Mouse (Mus musculus): ENCODE results near the gene Il2rb. TPM values are rescaled to one million over a fixed set of nuclear protein-coding genes. Genes with fewer than 3 reads are reported as not detected.

Il2rb gene
- total RNA-seq, 2 experiments from 2014 or later: 0.11 TPM; not detected in 1

DNA sequence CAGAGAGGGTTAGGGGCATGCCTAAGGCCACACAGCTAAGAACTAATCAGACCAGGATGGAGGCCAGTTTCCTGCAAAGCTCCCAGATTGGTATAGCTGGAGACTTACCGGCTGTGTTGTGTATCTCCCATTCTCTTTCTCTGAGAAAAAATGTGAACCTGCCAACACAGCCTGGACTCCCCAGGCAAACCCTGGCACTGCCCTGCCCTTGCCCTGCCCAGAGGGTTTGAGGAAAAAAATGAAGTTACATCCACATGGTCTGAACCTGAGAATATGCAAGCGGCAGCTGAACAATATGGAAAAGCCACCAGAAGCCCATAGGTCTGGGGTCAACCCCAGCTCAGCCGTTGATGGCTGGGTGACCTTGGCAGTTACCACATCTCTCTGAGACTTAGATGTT lies 5.8 kb downstream of the Il2rb start:
- intact Hi-C loops (cut with DNase I): no loop called here
- DNase-seq (ENCODE audit: low spot score in 2 of 2): no peak

DNA sequence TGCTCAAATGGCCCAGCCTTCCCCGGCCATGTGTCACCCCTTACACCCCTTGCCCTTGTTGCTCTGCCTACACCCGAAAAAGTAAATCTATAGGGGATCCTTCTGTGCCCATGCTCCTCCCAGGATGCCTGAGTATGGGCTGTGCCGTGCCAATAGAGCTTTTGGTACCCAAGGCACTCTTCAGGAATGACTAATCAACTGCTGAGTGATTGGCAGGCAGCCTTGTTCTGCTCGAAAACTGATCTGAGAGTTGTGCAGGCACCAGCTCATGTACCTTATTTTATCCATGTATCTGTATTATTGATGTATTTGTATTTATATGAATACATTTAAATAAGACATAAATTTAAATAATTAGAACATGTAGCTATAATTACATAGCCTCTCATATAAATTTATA lies 8.0 kb downstream of the Il2rb start:
- no peak for DNase-seq (ENCODE audit: low spot score in 2 of 2)
- intact Hi-C loops (cut with DNase I): no loop called here

DNA sequence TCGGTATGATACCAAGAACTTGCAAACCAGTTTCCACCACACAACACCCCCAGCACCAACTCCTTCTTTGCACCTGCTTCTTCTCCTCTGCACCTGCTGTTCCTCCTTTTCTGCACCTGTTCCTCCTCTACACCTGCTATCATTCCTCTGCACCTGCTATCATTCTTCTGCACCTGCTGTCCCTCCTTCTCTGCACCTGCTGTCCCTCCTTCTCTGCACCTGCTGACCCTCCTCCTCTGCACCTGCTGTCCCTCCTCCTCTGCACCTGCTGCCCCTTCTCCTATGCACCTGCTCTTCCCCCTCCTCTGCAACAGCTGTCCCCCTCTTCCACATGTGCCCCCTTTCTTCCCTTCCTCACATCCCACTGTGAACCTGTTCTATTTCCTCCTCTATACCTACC lies 8.5 kb downstream of the Il2rb start:
- intact Hi-C loops (cut with DNase I): no loop called here

DNA sequence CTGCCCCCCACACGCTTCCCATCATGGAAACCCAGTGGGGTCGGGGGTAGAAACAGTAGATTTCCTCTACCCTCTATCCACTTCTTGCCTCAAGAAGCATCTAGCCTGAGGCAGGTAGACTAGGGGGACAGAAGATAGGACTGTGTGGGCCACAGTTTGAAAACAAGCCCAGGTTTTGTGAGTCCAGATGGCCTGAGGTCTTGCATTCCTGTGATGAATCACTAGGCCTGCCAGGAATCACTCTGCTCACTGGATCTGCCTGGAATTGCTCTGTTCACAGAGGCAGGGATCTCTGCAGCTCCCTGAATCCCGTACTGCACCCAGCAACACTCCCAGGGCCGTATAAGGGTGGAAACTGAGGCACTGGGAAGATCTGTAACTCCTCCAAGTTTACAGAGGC lies 11.8 kb downstream of the Il2rb start:
- no peak for DNase-seq (ENCODE audit: low spot score in 2 of 2)
- intact Hi-C loops (cut with DNase I): no loop called here

More for the DNA sequence above, 8.5 kb downstream of the Il2rb start:
- DNase-seq (ENCODE audit: low spot score in 2 of 2): no peak

DNA sequence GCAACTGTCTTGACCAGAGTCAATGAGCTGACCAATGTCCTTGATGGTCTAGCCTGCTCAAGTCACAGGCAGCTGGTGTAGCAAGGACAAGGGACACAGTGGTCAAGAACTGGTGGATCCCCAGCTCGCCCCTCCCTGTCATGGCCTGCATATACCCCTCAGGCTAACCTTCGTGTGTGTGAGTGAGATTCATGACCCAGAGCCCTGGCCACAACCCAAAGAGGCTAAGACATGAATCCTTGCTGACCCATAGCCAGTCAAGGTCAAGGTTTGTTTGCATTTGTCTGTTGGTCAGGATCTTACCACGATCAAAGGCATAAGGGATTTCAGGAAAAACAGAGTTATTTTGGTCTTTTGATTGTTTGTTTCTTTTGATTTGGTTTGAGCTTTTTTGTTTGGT lies 12.6 kb downstream of the Il2rb start:
- intact Hi-C loops (cut with DNase I): no loop called here
- DNase-seq (ENCODE audit: low spot score in 2 of 2): no peak

DNA sequence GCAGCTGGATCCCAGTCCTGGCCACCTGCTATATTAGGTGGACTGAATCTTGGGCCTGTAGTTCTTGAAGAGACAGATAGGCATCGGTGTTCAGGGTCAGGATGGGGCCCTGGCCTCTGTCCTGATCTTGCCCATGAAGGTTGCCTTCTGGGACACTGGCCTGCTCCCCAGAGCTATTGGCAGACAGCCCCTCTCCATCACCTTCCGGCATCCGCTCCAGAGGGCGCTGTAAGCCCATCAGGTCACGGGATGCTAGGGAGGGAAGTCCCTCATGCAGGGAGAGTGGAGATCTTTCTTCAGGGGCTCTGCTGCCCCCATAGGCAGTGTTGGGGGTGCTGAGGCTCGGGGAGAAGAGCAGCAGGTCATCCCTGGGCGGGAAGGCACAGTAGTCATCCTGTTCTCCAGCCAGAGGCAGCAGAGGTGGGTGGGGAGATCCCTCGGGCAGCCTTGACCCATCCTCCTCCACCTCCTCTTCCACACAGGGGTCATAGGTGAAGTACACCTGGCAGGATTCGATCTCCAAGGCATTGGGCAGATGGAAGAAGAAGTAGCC lies 13.5 kb downstream of the Il2rb start:
- intact Hi-C loops (cut with DNase I): no loop called here

DNA sequence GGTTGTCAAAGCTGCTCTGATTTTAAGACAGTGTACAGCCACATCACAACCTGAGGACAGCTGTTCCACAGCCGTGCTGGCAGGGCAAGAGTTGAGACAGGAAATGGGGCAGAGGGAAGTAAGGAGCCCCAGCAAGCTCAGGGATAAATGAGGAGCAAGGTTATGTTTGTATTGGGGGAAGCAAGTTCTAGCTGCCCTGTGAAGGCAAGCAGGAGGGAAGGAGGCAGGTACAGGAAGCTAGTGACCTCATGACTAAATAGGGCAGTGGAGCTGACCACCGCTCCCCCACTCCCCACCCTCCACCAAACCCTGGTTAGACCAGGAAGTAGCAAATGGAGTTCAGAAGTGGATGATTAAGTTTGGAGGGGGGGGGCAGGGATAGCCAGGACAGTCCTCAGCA lies 14.1 kb downstream of the Il2rb start:
- intact Hi-C loops (cut with DNase I): no loop called here

More for the DNA sequence above, 13.5 kb downstream of the Il2rb start:
- DNase-seq (ENCODE audit: low spot score in 2 of 2): no peak

DNA sequence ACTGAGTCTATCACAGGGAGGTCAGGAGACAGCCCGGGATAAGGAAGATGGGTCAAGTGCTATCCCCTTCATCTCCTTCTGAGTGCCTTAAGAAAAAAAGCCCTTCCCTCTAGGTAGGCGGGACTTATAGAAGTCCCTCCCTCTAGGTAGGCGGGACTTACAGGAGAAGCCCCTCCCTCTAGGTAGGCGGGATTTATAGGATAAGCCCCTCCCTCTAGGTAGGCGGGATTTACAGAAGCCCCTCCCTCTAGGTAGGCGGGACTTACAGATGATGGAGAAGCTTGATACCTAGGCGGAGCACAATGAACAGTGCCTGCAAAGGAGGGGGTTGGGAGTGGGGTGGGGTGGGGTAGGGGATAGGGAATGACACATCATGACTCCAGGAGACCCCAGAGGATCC lies 15.0 kb downstream of the Il2rb start:
- no peak for DNase-seq (ENCODE audit: low spot score in 2 of 2)
- intact Hi-C loops (cut with DNase I): no loop called here

More for the DNA sequence above, 14.1 kb downstream of the Il2rb start:
- no peak for DNase-seq (ENCODE audit: low spot score in 2 of 2)

DNA sequence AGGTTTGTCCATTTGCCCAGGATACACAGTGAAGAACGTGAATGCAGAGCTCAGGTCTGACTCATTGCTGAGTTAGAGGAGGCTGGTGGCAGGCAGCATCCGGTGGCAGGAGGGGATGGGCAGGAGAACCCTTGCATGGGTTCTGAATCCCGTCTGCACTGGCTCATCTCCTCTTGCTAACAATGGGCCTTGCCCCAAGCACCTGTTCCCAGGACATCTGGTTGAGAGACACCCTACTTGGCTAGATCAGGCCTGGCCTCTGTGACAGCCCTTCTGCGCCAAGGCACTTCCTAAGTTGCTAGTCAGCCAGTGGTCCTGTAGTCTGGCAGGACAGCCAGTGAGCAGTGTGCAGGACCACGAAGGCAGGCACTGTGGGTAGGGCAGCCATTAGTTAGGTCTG lies 15.6 kb downstream of the Il2rb start:
- intact Hi-C loops (cut with DNase I): no loop called here
- DNase-seq (ENCODE audit: low spot score in 2 of 2): no peak

DNA sequence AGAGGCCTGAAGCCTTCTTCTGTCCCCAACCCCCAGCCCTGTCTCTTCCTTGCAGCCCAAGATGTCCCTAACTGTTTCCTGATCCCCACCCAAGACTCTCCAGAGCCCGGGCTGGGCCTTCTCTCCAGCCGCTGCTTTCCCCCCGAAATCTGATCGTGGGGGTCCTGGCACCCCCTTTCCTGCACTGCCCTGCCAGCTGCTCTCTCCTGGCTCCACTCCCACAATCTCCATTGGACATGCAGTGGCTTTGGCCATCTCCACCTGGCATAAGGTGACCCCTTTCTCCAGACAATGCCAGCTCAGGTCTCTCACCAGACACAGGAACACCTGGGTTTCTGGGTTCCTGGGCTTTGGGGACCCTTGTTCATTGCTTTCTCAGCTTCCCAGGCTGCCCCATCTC lies 17.0 kb downstream of the Il2rb start:
- intact Hi-C loops (cut with DNase I): no loop called here
- DNase-seq (ENCODE audit: low spot score in 2 of 2): no peak

DNA sequence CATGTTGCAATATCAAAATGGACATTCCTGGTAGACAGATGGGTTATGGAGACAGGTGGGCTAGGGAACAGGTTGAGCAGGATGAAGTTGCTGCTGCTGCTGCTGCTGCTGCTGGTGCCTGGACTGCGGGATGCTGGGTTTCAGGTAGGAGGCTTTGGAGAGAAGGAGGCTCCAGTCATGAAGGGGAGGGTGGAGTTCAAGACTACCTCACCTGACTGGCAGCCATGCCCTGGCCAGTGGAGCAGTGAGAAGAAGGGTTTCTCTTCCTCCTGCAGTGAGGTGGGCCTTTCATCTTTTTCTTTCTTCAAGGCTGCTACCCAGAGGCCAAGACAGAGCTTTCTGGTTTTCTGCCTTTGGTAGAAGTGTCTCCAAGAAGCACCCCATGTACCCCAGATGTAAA lies 18.2 kb downstream of the Il2rb start:
- no peak for DNase-seq (ENCODE audit: low spot score in 2 of 2)
- intact Hi-C loops (cut with DNase I): no loop called here

DNA sequence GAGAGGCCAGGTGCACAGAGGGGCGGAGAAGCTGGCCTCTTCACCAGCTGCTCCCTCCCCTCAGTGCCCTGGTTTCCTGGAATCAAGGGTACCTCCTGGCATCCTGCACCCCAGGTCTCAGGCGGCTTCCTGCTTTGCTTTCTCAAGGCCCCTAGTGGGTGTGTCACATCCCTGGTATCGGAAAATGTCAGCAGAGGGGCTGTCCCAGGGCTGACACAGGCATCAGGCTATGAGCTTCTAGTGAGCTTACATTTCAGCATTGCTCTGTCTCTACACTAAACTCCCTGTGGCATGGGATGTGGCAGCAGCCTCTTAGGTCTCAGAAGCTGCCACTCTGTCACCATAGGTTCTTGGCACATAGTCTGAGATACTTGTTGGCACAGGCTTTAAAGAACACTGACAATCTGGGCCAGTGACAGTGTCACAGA lies 19.5 kb downstream of the Il2rb start:
- DNase-seq (ENCODE audit: low spot score in 2 of 2): no peak
- intact Hi-C loops (cut with DNase I): no loop called here

DNA sequence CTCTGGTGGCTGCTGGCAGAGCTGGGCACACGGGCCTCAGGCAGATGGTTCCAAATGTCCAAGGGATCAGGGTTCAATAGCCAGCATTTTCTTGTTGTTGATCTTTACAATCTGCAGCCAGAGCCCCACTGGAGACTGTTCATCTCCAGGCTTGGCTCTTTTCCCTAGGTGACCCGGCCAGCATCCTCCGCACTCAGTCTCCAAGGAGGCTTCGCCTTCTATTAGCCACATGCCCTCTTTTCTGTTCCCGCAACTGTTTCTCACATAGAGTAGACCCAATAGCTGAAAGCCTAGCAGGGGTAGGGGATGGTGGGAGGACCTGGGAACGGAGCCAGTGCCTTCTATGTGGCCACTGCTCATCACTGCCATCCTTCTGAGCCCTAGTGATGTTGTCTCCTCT lies 21.6 kb downstream of the Il2rb start:
- DNase-seq (ENCODE audit: low spot score in 2 of 2): no peak

DNA sequence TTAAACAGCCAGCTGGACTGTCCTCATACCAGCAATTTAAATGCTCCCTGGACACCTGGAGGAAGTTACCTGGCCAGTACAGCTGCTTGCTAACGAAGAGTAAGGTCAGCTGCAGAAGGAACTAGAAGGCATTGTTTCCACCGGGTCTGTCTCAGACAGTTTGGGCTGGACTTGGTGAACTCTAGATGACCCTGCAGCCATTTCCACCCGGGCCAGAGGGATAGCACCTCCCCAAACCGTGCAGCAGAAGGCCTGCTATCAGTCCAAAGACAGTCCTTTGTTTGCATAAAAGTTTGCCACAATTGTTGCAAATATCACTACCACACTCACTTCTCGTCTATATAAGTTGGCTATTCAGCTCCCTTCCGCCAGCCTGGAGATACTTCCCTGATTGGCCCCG lies 23.2 kb downstream of the Il2rb start:
- DNase-seq (ENCODE audit: low spot score in 2 of 2): no peak
- intact Hi-C loops (cut with DNase I): no loop called here

More for the DNA sequence above, 21.6 kb downstream of the Il2rb start:
- intact Hi-C loops (cut with DNase I): no loop called here

DNA sequence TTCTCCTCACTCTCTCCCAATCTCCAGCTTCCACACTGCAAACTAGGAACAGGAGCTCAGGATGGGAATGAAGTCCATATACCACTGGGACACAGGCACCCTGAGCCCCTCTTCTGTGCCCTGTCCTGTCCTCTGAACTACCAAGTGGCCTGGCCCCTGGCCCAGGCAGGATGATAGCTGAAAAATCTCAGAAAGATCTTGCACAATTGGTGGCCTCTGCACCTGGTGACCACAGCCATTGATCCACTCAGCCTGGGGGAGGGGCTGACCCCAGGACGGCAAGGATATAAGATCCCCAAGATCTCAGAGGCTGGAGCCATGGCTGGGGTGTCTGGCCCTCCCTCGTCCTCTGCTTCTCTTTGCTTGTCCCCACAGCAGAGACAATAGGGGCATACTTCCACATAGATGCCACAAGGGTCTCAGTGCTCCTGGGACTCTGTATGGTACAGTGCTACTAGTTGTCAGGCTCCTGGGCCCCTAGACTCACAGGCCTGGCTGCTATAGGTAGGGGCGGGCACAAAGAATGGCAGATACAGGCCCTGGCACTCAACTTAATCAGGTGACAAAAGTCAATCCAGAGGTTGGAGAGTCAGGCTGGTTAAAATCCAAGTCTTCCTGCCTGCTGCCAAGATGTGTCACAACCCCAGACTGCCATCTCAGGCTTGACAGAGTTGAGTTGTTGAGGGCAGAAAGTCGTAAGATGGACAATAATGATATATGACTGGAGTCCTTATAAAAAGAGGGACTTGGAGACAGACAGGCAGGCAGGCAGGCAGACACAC lies 24.4 kb downstream of the Il2rb start:
- intact Hi-C loops (cut with DNase I): no loop called here
- DNase-seq (ENCODE audit: low spot score in 2 of 2): no peak

DNA sequence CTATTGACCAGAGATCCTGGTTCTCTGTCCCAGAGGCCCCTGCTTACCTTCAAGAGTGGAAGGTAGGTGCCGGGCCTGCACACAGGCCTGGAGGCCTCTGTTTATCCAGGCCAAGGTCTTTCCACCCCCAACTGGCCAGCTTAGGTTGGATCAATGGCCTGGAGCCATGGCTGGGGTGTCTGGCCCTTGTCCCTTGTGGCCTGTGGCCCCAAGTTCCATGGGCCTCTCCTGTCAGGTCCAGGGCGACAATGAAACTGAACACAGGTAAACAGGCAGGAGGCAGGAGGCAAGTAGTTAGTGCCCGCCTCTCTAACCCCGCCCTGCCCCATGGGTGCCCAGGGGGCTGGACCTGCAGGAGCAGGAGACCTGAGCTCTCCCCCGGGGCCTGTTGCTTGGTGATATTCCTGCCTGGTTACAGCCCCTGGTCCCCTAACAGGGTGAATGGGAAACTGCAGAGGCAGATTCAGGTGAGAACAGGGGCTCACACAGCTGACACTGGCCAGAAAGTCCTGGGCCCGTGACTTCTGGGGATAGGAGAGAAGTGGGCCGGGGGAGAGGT lies 26.6 kb downstream of the Il2rb start, which contains the start of gene Tmprss6:
Gene Tmprss6, minus strand, starts transcription at position 256 of the 559 bp plus-strand sequence.
- DNase-seq (ENCODE audit: low spot score in 2 of 2): no peak
- intact Hi-C loops (cut with DNase I): no loop called here

DNA sequence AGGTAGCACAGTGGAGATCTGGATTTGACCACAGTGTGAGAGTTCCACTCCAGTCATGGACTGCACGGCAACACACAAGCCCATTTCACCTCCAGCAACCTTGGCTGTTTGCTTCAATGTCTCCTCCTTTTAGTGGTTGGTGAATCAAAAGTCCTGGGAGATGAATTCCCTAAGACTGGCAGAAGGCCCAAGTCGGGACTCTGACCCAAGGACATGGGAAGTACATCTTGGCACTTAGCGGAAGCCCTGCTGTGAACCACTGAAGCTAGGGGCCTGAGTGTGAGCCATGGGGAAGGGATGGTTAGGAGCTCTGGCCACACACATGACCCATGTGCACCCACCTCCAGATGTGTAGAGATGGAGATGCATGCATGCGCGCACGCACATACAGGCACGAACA lies 27.5 kb downstream of the Il2rb start:
- no peak for DNase-seq (ENCODE audit: low spot score in 2 of 2)
- intact Hi-C loops (cut with DNase I): no loop called here

DNA sequence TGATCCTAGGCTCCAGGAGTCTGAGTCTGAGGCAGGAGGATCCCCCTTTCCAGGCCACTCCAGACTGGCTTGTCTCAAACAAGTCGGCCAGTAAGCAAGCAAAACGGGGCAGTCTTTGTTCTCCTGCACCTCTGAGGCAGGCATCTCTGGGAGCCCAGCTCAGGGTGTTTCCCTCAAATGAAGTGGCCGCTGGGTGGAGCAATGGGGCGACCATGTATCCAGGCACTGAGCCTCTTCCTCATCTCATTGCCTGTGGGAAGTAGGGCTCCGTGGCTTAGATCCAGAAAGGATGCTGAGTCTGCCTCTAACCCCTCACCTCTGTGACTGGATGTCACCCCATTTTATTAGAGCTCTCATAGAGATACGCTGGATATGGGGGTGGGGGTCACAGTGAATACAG lies 28.3 kb downstream of the Il2rb start:
- intact Hi-C loops (cut with DNase I): no loop called here

DNA sequence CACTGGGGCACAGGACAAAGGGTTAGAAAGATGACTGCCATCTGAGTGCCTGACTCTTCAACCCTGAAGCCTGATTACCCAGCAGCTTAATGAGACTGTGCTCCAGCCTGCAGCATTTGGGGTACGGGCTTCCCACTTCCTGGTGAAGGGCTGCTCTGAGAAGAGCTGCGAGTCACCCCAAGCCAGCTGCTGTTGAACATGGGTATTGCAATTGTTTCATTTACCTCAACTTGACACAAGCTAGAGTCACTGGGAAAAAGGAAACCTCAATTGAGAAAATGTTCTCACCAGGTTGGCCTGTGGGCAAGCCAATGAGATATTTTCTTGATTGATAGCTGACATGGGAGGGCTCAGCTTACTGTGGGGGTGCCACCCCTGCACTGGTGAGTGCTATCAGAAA lies 32.1 kb downstream of the Il2rb start:
- no peak for DNase-seq (ENCODE audit: low spot score in 2 of 2)
- intact Hi-C loops (cut with DNase I): no loop called here

More for the DNA sequence above, 28.3 kb downstream of the Il2rb start:
- no peak for DNase-seq (ENCODE audit: low spot score in 2 of 2)

DNA sequence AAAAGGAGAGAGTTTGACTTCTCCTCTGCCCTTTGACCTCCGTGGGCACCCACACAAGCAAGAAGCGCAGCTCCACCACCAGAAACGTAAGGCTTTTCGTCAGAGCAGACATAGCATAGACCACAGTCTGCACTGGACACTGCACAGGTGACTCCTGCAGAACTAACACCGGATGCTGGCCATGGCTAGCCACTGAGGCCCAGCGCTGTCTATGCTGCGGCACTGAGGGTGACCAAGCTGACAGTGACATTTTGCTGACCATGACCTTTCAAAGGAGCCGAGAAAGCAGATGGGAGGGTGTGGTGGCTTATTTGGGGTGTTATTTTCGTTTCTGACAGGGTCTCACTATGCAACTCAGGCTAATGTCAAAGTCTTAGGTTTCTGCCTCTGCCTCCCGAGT lies 37.9 kb downstream of the Il2rb start:
- DNase-seq (ENCODE audit: low spot score in 2 of 2): no peak
- intact Hi-C loops (cut with DNase I): loop anchor here (10.0 kb wide), 1 partner anchor 298 kb away; no protein-coding TSS in a partner anchor

DNA sequence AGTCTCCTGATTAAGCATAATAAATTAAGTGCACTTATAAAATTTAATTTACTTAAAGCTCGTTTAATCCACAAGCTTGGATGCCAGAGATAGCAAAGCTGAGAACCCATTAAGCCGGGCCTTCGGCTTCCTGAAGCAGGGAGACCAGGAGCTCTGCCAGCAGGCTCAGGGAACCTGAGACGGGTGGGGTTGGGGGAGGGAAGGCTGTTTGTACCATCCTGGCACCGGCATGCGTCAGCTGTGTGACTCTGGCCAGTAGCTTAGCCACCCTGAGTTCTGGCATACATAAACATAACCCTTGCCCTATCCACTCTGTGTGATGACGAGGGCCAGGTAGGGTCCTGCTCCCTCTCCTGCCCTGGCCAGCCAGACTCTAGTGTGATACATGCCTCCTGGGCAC lies 39.0 kb downstream of the Il2rb start:
- no peak for DNase-seq (ENCODE audit: low spot score in 2 of 2)
- intact Hi-C loops (cut with DNase I): loop anchor here (10.0 kb wide), 1 partner anchor 299 kb away; no protein-coding TSS in a partner anchor
